Mouse (Mus musculus): ENCODE data around the gene Cd86. TPM values are rescaled to one million over a fixed set of nuclear protein-coding genes. Genes with fewer than 3 reads are reported as not detected.
A peak's percentile ranks its signal among the peaks of the same experiment; 100 is the strongest.

The Cd86 gene
- polyA plus RNA-seq, 1 experiment from 2014 or later, result 0.60 TPM

DNA sequence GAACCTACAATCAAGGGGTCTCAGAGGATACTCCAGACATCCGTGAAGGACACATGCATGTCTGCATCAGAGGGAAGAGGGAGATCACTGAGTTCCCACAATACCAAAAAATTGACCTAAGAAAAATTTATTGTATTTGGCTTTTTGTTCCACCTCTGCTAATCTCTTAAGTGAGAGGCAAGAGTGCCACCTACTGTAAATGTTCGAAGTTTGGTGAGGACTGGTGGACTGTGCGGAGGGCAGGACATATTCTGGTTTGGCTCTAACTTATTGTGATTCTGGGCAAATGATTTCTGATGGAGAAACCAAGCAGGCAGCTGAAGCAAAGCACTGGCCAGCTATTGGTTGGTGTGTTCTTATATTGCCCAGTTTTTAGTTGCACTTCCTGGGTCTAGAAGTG, 43.6 kb downstream of the Cd86 start:
- Histone ChIP-seq H3K4me3 (ENCODE audit: low read depth, low read length) (no peak overlapping the region), H3K4me1 (ENCODE audit: control insufficient read depth, insufficient read depth, low read length) (no peaks in the 10 kb centered on the region), H3K9me3 (replicated peaks; ENCODE audit: control insufficient read depth, low read length) (no peaks in the 10 kb centered on the region), H3K9ac (replicated peaks; ENCODE audit: low read length) (no peak overlapping the region), H3K36me3 (replicated peaks; ENCODE audit: control insufficient read depth, insufficient read depth, low read depth, low read length) (no peaks in the 10 kb centered on the region), H3K4me2 (ENCODE audit: low read depth, low read length) (no peak overlapping the region), H3K27me3 (ENCODE audit: control insufficient read depth, insufficient read depth, low read length) (no peaks in the 10 kb centered on the region), H3K27ac (replicated peaks; ENCODE audit: low read depth, low read length) (no peak overlapping the region)
- ATAC-seq (replicated peaks; ENCODE audit: insufficient number of reproducible peaks, low FRiP score, low TSS enrichment, low read depth) (no peak), DNase-seq (ENCODE audit: low spot score) (peak; percentile 5)
- WGBS, result 79% methylated on average over 3 of the region's 3 CpGs

- WGBS, result 84% methylated on average over 3 of the region's 3 CpGs
- no peaks in the 10 kb centered on the region for H3K4me1 ChIP-seq (ENCODE audit: control insufficient read depth, insufficient read depth, low read length)
- DNase-seq (ENCODE audit: low spot score) (no peak), ATAC-seq (replicated peaks; ENCODE audit: insufficient number of reproducible peaks, low FRiP score, low TSS enrichment, low read depth) (no peak)
- H3K27me3 ChIP-seq (ENCODE audit: control insufficient read depth, insufficient read depth, low read length), result no peaks in the 10 kb centered on the region
- H3K4me3 ChIP-seq (ENCODE audit: low read depth, low read length), result no peak overlapping the region
- no peaks in the 10 kb centered on the region for H3K36me3 ChIP-seq (replicated peaks; ENCODE audit: control insufficient read depth, insufficient read depth, low read depth, low read length)
- H3K27ac ChIP-seq (replicated peaks; ENCODE audit: low read depth, low read length), result no peak overlapping the region
- H3K4me2 ChIP-seq (ENCODE audit: low read depth, low read length), result no peak overlapping the region
- no peak overlapping the region for H3K9ac ChIP-seq (replicated peaks; ENCODE audit: low read length)
- no peaks in the 10 kb centered on the region for H3K9me3 ChIP-seq (replicated peaks; ENCODE audit: control insufficient read depth, low read length)
These were observed 44.8 kb downstream of the Cd86 start for GRCm38 (mm10) chr16:36621108-36621507.

DNA sequence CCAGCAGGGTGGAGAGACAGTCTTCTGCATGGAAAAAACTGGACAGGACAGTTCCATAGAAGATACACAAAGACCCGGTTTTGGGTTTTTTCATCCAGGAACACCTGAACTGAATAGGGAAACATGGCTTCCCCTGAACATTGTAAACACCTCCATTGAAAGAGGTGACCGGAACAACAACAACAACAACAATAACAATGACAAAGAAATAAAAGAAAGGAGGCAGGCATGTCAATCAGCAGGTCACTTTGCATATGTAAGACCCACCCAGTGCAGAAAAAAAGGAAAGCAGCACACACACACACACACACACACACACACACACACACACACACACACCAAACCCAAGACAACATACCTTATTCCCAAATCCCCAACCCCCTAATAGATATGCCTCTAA, 52.2 kb downstream of the Cd86 start:
- Histone ChIP-seq H3K9ac (replicated peaks; ENCODE audit: low read length) (no peak overlapping the region), H3K9me3 (replicated peaks; ENCODE audit: control insufficient read depth, low read length) (no peaks in the 10 kb centered on the region), H3K4me3 (ENCODE audit: low read depth, low read length) (no peak overlapping the region), H3K4me1 (ENCODE audit: control insufficient read depth, insufficient read depth, low read length) (no peaks in the 10 kb centered on the region), H3K4me2 (ENCODE audit: low read depth, low read length) (no peak overlapping the region), H3K27ac (replicated peaks; ENCODE audit: low read depth, low read length) (no peak overlapping the region), H3K36me3 (replicated peaks; ENCODE audit: control insufficient read depth, insufficient read depth, low read depth, low read length) (no peaks in the 10 kb centered on the region), H3K27me3 (ENCODE audit: control insufficient read depth, insufficient read depth, low read length) (no peaks in the 10 kb centered on the region)
- 82% methylated on average over 2 of the region's 2 CpGs for WGBS
- DNase-seq (ENCODE audit: low spot score) (no peak), ATAC-seq (replicated peaks; ENCODE audit: insufficient number of reproducible peaks, low FRiP score, low TSS enrichment, low read depth) (no peak)

GRCm38 (mm10) chr16:36602632-36603031, 63.2 kb downstream of the Cd86 start:
- no peak for ATAC-seq (replicated peaks; ENCODE audit: insufficient number of reproducible peaks, low FRiP score, low TSS enrichment, low read depth)
- Histone ChIP-seq H3K4me3 (ENCODE audit: low read depth, low read length) (no peak overlapping the region), H3K9ac (replicated peaks; ENCODE audit: low read length) (no peak overlapping the region), H3K4me1 (ENCODE audit: control insufficient read depth, insufficient read depth, low read length) (no peaks in the 10 kb centered on the region), H3K4me2 (ENCODE audit: low read depth, low read length) (no peak overlapping the region), H3K27ac (replicated peaks; ENCODE audit: low read depth, low read length) (no peak overlapping the region), H3K36me3 (replicated peaks; ENCODE audit: control insufficient read depth, insufficient read depth, low read depth, low read length) (no peaks in the 10 kb centered on the region), H3K27me3 (ENCODE audit: control insufficient read depth, insufficient read depth, low read length) (no peaks in the 10 kb centered on the region), H3K9me3 (replicated peaks; ENCODE audit: control insufficient read depth, low read length) (no peaks in the 10 kb centered on the region)
- 73% methylated on average over 3 of the region's 3 CpGs for WGBS
- no peak for DNase-seq (ENCODE audit: low spot score)

GRCm38 (mm10) chr16:36598265-36598664, 67.6 kb downstream of the Cd86 start:
- H3K9ac ChIP-seq (replicated peaks; ENCODE audit: low read length), result no peak overlapping the region
- no peaks in the 10 kb centered on the region for H3K36me3 ChIP-seq (replicated peaks; ENCODE audit: control insufficient read depth, insufficient read depth, low read depth, low read length)
- no peak for DNase-seq (ENCODE audit: low spot score)
- no peaks in the 10 kb centered on the region for H3K27me3 ChIP-seq (ENCODE audit: control insufficient read depth, insufficient read depth, low read length)
- no peak overlapping the region for H3K4me3 ChIP-seq (ENCODE audit: low read depth, low read length)
- H3K4me1 ChIP-seq (ENCODE audit: control insufficient read depth, insufficient read depth, low read length), result no peaks in the 10 kb centered on the region
- no peaks in the 10 kb centered on the region for H3K9me3 ChIP-seq (replicated peaks; ENCODE audit: control insufficient read depth, low read length)
- 88% methylated on average over 4 of the region's 4 CpGs for WGBS
- no peak overlapping the region for H3K4me2 ChIP-seq (ENCODE audit: low read depth, low read length)
- H3K27ac ChIP-seq (replicated peaks; ENCODE audit: low read depth, low read length), result no peak overlapping the region
- ATAC-seq (replicated peaks; ENCODE audit: insufficient number of reproducible peaks, low FRiP score, low TSS enrichment, low read depth), result no peak

DNA sequence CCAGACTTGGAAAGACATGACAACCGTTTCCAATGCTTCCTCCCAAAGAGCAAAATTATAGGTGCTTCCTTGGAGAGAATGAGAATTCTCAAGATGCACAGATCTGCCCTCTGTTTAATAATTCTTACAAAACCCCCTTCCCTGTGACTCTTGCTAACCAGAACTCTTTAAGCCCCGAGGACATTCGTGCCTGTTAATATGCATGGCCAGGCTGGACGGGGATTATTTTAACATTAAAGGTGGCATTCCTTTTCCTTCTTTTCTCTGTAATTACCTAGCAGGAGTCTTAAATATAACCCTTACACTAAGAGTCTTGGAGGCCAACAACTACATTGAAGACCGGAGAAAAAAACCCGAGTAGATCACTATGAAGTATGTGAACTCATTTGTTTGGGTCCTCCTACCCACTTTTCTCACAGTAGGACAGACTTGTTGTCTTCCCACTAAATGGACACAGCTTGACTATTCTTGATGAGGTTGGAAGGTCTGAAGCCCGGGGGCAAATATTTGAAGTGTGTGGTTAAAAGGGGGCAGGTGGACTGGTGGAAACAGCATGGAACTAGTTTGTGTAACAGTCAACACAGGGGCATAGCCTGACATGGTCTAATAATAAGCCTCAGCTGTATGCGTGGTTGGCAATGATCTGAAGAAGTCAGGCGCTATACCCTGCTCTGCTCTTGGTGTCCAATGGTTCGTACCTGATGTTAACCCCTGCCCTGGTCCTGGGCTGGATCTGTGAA, 69.0 kb downstream of the Cd86 start:
- Histone ChIP-seq H3K9me3 (replicated peaks; ENCODE audit: control insufficient read depth, low read length) (no peaks in the 10 kb centered on the region), H3K4me1 (ENCODE audit: control insufficient read depth, insufficient read depth, low read length) (no peaks in the 10 kb centered on the region), H3K4me3 (ENCODE audit: low read depth, low read length) (no peak overlapping the region), H3K9ac (replicated peaks; ENCODE audit: low read length) (no peak overlapping the region), H3K27me3 (ENCODE audit: control insufficient read depth, insufficient read depth, low read length) (no peaks in the 10 kb centered on the region), H3K4me2 (ENCODE audit: low read depth, low read length) (no peak overlapping the region), H3K36me3 (replicated peaks; ENCODE audit: control insufficient read depth, insufficient read depth, low read depth, low read length) (no peaks in the 10 kb centered on the region), H3K27ac (replicated peaks; ENCODE audit: low read depth, low read length) (no peak overlapping the region)
- 86% methylated on average over 10 of the region's 10 CpGs for WGBS
- DNase-seq (ENCODE audit: low spot score) (no peak), ATAC-seq (replicated peaks; ENCODE audit: insufficient number of reproducible peaks, low FRiP score, low TSS enrichment, low read depth) (no peak)

DNA sequence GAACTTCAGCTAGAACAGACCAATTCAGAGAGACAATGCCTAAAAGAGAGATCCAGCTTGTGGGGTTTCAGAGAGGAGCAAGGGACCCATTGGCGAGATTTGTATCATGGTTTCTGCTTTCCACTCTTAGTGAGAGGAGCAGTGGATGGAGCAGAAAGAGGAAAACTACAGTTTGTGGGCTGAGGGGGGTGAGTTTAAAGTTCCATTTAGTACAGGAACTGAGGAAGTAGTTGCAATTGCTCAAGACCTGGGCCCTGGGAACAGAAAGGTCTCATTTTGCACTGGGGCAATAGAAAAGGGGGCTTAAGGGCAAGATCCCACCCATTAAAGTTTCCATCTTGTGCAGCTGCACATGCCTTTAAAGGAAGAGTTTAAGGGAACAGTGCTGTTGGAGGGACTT, 76.0 kb downstream of the Cd86 start:
- H3K27ac ChIP-seq (replicated peaks; ENCODE audit: low read depth, low read length), result no peak overlapping the region

GRCm38 (mm10) chr16:36587971-36588370, 77.9 kb downstream of the Cd86 start:
- WGBS, result 72% methylated on average over 4 of the region's 4 CpGs
- H3K27me3 ChIP-seq (ENCODE audit: control insufficient read depth, insufficient read depth, low read length), result no peaks in the 10 kb centered on the region
- DNase-seq (ENCODE audit: low spot score) (no peak), ATAC-seq (replicated peaks; ENCODE audit: insufficient number of reproducible peaks, low FRiP score, low TSS enrichment, low read depth) (no peak)
- no peaks in the 10 kb centered on the region for H3K9me3 ChIP-seq (replicated peaks; ENCODE audit: control insufficient read depth, low read length)
- H3K4me3 ChIP-seq (ENCODE audit: low read depth, low read length), result no peak overlapping the region
- no peak overlapping the region for H3K4me2 ChIP-seq (ENCODE audit: low read depth, low read length)
- H3K36me3 ChIP-seq (replicated peaks; ENCODE audit: control insufficient read depth, insufficient read depth, low read depth, low read length), result no peaks in the 10 kb centered on the region
- no peak overlapping the region for H3K27ac ChIP-seq (replicated peaks; ENCODE audit: low read depth, low read length)
- no peaks in the 10 kb centered on the region for H3K4me1 ChIP-seq (ENCODE audit: control insufficient read depth, insufficient read depth, low read length)
- H3K9ac ChIP-seq (replicated peaks; ENCODE audit: low read length), result no peak overlapping the region

More for the DNA sequence above, 76.0 kb downstream of the Cd86 start:
- H3K4me1 ChIP-seq (ENCODE audit: control insufficient read depth, insufficient read depth, low read length), result no peaks in the 10 kb centered on the region
- H3K27me3 ChIP-seq (ENCODE audit: control insufficient read depth, insufficient read depth, low read length), result no peaks in the 10 kb centered on the region
- no peak overlapping the region for H3K4me2 ChIP-seq (ENCODE audit: low read depth, low read length)
- H3K36me3 ChIP-seq (replicated peaks; ENCODE audit: control insufficient read depth, insufficient read depth, low read depth, low read length), result no peaks in the 10 kb centered on the region
- DNase-seq (ENCODE audit: low spot score) (no peak), ATAC-seq (replicated peaks; ENCODE audit: insufficient number of reproducible peaks, low FRiP score, low TSS enrichment, low read depth) (no peak)
- H3K9ac ChIP-seq (replicated peaks; ENCODE audit: low read length), result no peak overlapping the region
- 84% methylated on average over 1 of the region's 1 CpGs for WGBS
- H3K9me3 ChIP-seq (replicated peaks; ENCODE audit: control insufficient read depth, low read length), result no peaks in the 10 kb centered on the region
- no peak overlapping the region for H3K4me3 ChIP-seq (ENCODE audit: low read depth, low read length)

Data from embryonic facial prominence, embryonic 11.5 days (tissue).